Mouse (Mus musculus): ENCODE measurements around the gene Rpl35a. TPM values are rescaled to one million over a fixed set of nuclear protein-coding genes. Genes with fewer than 3 reads are reported as not detected.
A peak's percentile ranks its signal among the peaks of the same experiment; 100 is the strongest.

The Rpl35a gene
- total and polyA plus RNA-seq, 2 experiments from 2014 or later: 490 to 659 TPM

DNA sequence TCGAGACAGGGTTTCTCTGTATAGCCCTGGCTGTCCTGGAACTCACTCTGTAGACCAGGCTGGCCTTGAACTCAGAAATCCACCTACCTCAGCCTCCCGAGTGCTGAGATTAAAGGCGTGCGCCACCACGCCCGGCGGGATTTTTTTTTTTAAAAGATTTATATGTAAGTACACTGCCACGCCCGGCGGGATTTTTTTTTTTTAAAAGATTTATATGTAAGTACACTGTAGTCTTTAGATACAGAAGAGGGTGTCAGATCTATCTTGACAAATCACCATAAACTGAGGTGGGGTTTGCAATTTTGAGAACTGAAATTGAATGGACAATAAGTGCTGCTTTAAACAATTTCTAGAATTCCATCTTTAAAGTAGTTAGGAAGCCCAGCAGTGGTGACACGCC, 5.1 kb downstream of the Rpl35a start:
- Histone ChIP-seq H3K27ac (ENCODE audit: low read depth) (peak overlapping the region; percentile 63), H3K36me3 (replicated peaks; ENCODE audit: control insufficient read depth, insufficient read depth, low read length) (peaks cover 31% of the 10 kb centered on the region), H3K9me3 (replicated peaks; ENCODE audit: control insufficient read depth, low read length) (no peaks in the 10 kb centered on the region), H3K4me3 (ENCODE audit: low read depth, low read length) (no peak overlapping the region; the same call in 1 of the 2 replicates), H3K4me1 (ENCODE audit: control insufficient read depth, insufficient read depth) (peaks cover 9% of the 10 kb centered on the region; the same call in 1 of the 2 replicates), H3K9ac (replicated peaks; ENCODE audit: low read depth, low read length) (no peak overlapping the region), H3K4me2 (ENCODE audit: low read depth, low read length) (peak overlapping the region; percentile 93), H3K27me3 (ENCODE audit: control insufficient read depth, insufficient read depth, low read length) (no peaks in the 10 kb centered on the region)
- no peak for TF ChIP-seq EP300 (IDR thresholded peaks at IDR 0.05; ENCODE audit: low read depth)
- no peak for TF ChIP-seq CTCF (IDR thresholded peaks at IDR 0.05; ENCODE audit: low read depth)
- DNase-seq (ENCODE audit: low spot score) (no peak), ATAC-seq (ENCODE audit: insufficient read depth, low read depth) (no peak)
- 50% methylated on average over 11 of the region's 11 CpGs for WGBS

DNA sequence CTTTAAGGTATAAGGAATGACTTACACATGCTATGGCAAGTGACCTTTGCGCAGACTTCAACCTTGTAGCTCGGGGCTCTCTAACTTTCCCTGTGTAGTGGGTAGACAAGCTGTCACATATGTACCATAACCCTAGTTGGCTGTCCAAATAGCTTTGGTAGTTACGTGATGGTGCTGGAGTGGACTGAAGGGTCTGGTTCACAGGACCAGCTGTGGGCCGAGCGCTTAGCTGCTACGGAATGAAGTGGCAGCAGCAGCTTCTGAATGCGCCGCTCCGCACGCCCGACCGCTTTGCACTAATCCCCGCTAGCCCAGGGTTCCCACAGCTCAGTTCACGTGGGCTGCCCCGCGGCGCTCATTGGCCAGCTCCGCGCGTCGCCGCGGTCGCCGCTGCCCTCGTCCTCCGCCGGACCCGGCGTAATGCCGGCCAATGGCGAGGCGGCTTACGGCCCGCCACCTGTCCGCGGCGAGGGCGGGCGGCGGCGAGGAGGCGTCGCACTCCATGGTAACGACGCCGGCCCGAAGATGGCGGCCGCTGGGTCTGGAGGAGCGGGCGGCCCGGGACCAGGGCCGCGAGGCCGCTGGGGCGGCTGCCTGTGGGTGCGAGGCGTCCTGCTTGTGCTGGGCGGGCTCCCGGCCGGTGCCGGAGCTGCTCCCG, 5.9 kb downstream of the Rpl35a start, which contains the start of gene Lmln:
TSS of gene Lmln (plus strand) at position 498 of the 658 bp plus-strand sequence.
- 2% methylated on average over 48 of the region's 64 CpGs for WGBS
- Histone ChIP-seq H3K9ac (replicated peaks; ENCODE audit: low read depth, low read length) (peak within 1 kb of the TSS; percentile 58), H3K36me3 (replicated peaks; ENCODE audit: control insufficient read depth, insufficient read depth, low read length) (peaks cover 31% of the 10 kb centered on the region), H3K27me3 (ENCODE audit: control insufficient read depth, insufficient read depth, low read length) (no peaks in the 10 kb centered on the region), H3K9me3 (replicated peaks; ENCODE audit: control insufficient read depth, low read length) (no peaks in the 10 kb centered on the region), H3K4me3 (ENCODE audit: low read depth, low read length) (peak within 1 kb of the TSS; percentile 74), H3K4me2 (ENCODE audit: low read depth, low read length) (peak within 1 kb of the TSS; percentile 93), H3K4me1 (ENCODE audit: control insufficient read depth, insufficient read depth) (peaks cover 9% of the 10 kb centered on the region; the same call in 1 of the 2 replicates), H3K27ac (ENCODE audit: low read depth) (peak within 1 kb of the TSS; percentile 63)
- DNase-seq (ENCODE audit: low spot score): peak; percentile 92
- TF ChIP-seq CTCF (IDR thresholded peaks at IDR 0.05; ENCODE audit: low read depth) (no peak), EP300 (IDR thresholded peaks at IDR 0.05; ENCODE audit: low read depth) (no peak)
- peak; percentile 98 for ATAC-seq (ENCODE audit: insufficient read depth, low read depth)

DNA sequence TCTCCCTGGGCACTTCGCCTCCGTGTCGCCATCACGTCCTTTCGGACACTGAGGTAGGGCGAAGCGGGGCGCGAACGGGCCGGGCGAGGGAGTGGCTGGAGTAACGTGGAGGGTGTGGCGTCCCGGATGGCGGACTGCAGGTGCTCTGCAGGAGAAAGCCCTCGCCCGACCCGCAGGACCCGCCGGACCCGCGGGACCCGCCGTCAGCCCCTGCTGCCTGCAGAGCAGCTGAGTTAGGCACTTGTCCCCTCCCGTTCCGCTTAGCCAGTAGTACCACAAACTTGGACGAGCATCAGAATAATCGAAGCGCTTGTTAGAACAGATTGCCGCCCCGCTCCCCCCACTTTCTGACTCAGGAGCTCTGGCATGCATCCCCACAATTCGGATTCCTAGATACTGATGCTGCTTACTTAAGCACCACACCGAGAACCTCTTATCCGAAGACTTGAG, 6.5 kb downstream of the Rpl35a start:
- H3K9ac ChIP-seq (replicated peaks; ENCODE audit: low read depth, low read length): peak overlapping the region; percentile 58
- H3K4me2 ChIP-seq (ENCODE audit: low read depth, low read length): peak overlapping the region; percentile 93
- no peaks in the 10 kb centered on the region for H3K27me3 ChIP-seq (ENCODE audit: control insufficient read depth, insufficient read depth, low read length)
- peak overlapping the region; percentile 63 for H3K27ac ChIP-seq (ENCODE audit: low read depth)
- TF ChIP-seq CTCF (IDR thresholded peaks at IDR 0.05; ENCODE audit: low read depth) (no peak), EP300 (IDR thresholded peaks at IDR 0.05; ENCODE audit: low read depth) (no peak)
- under 1% methylated on average over 35 of the region's 35 CpGs for WGBS
- ATAC-seq (ENCODE audit: insufficient read depth, low read depth): peak; percentile 43
- H3K4me3 ChIP-seq (ENCODE audit: low read depth, low read length): peak overlapping the region; percentile 74
- peaks cover 31% of the 10 kb centered on the region for H3K36me3 ChIP-seq (replicated peaks; ENCODE audit: control insufficient read depth, insufficient read depth, low read length)
- peaks cover 9% of the 10 kb centered on the region; the same call in 1 of the 2 replicates for H3K4me1 ChIP-seq (ENCODE audit: control insufficient read depth, insufficient read depth)
- DNase-seq (ENCODE audit: low spot score): peak; percentile 36
- no peaks in the 10 kb centered on the region for H3K9me3 ChIP-seq (replicated peaks; ENCODE audit: control insufficient read depth, low read length)

DNA sequence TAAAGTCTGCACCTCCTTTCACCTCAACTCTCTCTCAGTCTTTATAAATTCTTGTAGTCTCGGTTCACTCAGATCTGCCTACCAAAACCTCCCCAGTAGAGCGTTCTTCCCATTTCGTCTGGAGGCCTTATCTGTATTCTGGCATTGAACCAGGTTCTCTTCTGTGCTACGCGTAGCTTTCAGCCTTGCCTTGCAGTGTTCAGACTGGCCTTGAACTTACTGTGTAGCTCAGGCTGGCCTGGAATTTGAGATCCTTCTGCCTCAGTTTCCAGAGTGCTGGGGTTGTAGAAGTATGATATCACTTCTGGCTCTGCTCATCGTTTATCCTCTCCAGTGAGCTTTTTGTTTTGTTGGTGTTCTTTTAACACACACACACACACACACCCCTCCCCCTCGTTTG, 7.0 kb downstream of the Rpl35a start:
- DNase-seq (ENCODE audit: low spot score) (peak; percentile 46), ATAC-seq (ENCODE audit: insufficient read depth, low read depth) (no peak)
- Histone ChIP-seq H3K9me3 (replicated peaks; ENCODE audit: control insufficient read depth, low read length) (no peaks in the 10 kb centered on the region), H3K27ac (ENCODE audit: low read depth) (0 out of 2 replicates have a peak overlapping the region, but pooled peaks have one; percentile 63), H3K36me3 (replicated peaks; ENCODE audit: control insufficient read depth, insufficient read depth, low read length) (peaks cover 27% of the 10 kb centered on the region), H3K4me2 (ENCODE audit: low read depth, low read length) (peak overlapping the region; percentile 93), H3K4me3 (ENCODE audit: low read depth, low read length) (peak overlapping the region; percentile 74), H3K9ac (replicated peaks; ENCODE audit: low read depth, low read length) (no peak overlapping the region), H3K27me3 (ENCODE audit: control insufficient read depth, insufficient read depth, low read length) (no peaks in the 10 kb centered on the region), H3K4me1 (ENCODE audit: control insufficient read depth, insufficient read depth) (peaks cover 4% of the 10 kb centered on the region; the same call in 1 of the 2 replicates)
- 15% methylated on average over 7 of the region's 7 CpGs for WGBS
- TF ChIP-seq CTCF (IDR thresholded peaks at IDR 0.05; ENCODE audit: low read depth): no peak
- TF ChIP-seq EP300 (IDR thresholded peaks at IDR 0.05; ENCODE audit: low read depth): no peak

DNA sequence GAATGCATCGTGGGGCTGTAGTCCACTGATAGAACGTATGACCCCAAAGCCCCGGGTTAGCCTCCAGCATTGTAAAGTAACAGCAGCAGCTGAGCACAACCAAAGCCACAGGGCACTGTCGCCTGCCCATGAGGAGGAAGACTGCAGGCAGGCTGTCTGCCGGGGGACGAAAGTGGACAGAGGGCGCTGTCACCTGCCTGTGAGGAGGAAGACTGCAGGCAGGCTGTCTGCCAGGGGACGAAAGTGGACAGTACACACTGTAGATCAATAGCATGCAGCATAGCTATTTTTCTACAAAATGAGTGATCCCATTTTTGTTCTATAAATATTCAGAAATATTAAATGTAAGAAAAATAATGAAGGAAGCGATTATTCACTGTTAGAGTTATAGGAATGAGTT, 8.4 kb downstream of the Rpl35a start:
- Histone ChIP-seq H3K9ac (replicated peaks; ENCODE audit: low read depth, low read length) (no peak overlapping the region), H3K27ac (ENCODE audit: low read depth) (no peak overlapping the region), H3K4me1 (ENCODE audit: control insufficient read depth, insufficient read depth) (0 out of 2 replicates have a peak, but pooled peaks cover 3% of the 10 kb centered on the region), H3K4me2 (ENCODE audit: low read depth, low read length) (no peak overlapping the region), H3K27me3 (ENCODE audit: control insufficient read depth, insufficient read depth, low read length) (no peaks in the 10 kb centered on the region), H3K9me3 (replicated peaks; ENCODE audit: control insufficient read depth, low read length) (no peaks in the 10 kb centered on the region), H3K4me3 (ENCODE audit: low read depth, low read length) (no peak overlapping the region), H3K36me3 (replicated peaks; ENCODE audit: control insufficient read depth, insufficient read depth, low read length) (peaks cover 17% of the 10 kb centered on the region)
- WGBS: 75% methylated on average over 9 of the region's 9 CpGs
- TF ChIP-seq CTCF (IDR thresholded peaks at IDR 0.05; ENCODE audit: low read depth) (no peak), EP300 (IDR thresholded peaks at IDR 0.05; ENCODE audit: low read depth) (no peak)
- no peak for ATAC-seq (ENCODE audit: insufficient read depth, low read depth)
- DNase-seq (ENCODE audit: low spot score): no peak
